Mouse (Mus musculus) thymus, adult 2 months (tissue): ENCODE measurements around the gene Gm29427. TPM values are rescaled to one million over a fixed set of nuclear protein-coding genes. Genes with fewer than 3 reads are reported as not detected.

Experiments used
- DNase-seq: peaks from one replicate; pipeline ENCODE4 v3.0.0; 2021
- H3K27ac ChIP-seq: fragments of 200-500 bp; 2 replicates; pipeline ENCODE4 v1.5.1; 2012; ENCODE audit warnings: low read length, control low read depth; ENCODE audit not compliant: control insufficient read depth, insufficient read depth
- H3K27me3 ChIP-seq: fragments of 200-500 bp; 2 replicates; pipeline ENCODE4 v1.6.1; 2012; ENCODE audit warnings: mild to moderate bottlenecking, low read length, moderate library complexity, mixed read lengths; ENCODE audit not compliant: control insufficient read depth, insufficient read depth
- H3K36me3 ChIP-seq: fragments of 200-500 bp; 2 replicates; pipeline ENCODE4 v1.6.1; 2012; ENCODE audit warnings: mild to moderate bottlenecking, low read length, moderate library complexity; ENCODE audit not compliant: control insufficient read depth, insufficient read depth
- H3K4me1 ChIP-seq: fragments of 200-500 bp; replicated peaks from 2 replicates; pipeline ENCODE4 v1.6.1; 2012; ENCODE audit warnings: low read length; ENCODE audit not compliant: control insufficient read depth, insufficient read depth
- H3K4me3 ChIP-seq: fragments of 200-500 bp; 2 replicates; pipeline ENCODE4 v1.5.1; 2012; ENCODE audit warnings: mild to moderate bottlenecking, low read length, control low read depth, moderate library complexity; ENCODE audit not compliant: control insufficient read depth, insufficient read depth
- CTCF ChIP-seq: fragments of 200-500 bp; IDR thresholded peaks from 2 replicates; pipeline ENCODE4 v1.5.1; 2012; ENCODE audit warnings: mild to moderate bottlenecking, control low read depth, low read length, moderate library complexity, borderline replicate concordance; ENCODE audit not compliant: control insufficient read depth, poor library complexity, insufficient read depth; ENCODE audit errors: extremely low read depth
- POLR2A ChIP-seq: fragments of 200-500 bp; IDR thresholded peaks from 2 replicates; pipeline ENCODE4 v1.6.1; 2012; ENCODE audit warnings: mild to moderate bottlenecking, low read length, control low read depth, moderate library complexity; ENCODE audit not compliant: control insufficient read depth, poor library complexity, insufficient read depth; ENCODE audit errors: extremely low read depth
- WGBS: fragments of 180-500 bp; shearing (Covaris S2); methylation state at CpG from one replicate; pipeline ENCODE4 v1.1.7; 2018; 5-methylcytosine and 5-hydroxymethylcytosine counted together
- polyA plus RNA-seq: library from polyadenylated mRNA; depleted of rRNA; stranded (reverse); fragments of >200 nt; gene quantifications from 2 replicates; pipeline ENCODE4 v1.2.3, GENCODE M21; 2012

Gene Gm29427
- polyA plus RNA-seq, 1 experiment: 0.09 TPM

DNA sequence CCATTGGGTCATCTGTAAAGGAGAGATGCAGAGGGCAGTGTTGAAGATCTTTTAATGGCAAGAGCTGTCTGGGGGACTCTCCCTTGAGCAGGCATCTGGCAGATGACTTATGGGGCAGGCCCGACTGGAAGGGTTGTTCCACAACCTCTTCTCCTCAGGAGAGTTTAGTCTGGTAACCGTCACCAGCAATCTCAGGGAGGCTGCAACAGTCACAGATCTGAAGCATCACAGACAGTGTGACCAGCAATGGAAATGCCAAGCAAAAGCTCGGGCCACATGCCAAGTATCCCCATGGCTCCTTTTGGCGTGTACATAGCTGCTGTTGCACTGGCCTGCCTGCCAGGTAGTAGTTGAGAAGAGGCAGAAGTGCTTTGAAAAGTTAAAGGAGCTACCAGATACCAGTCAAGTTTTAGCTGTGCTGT is 24.6 kb upstream of the Gm29427 start:
- 97% methylated on average over 4 of the region's 4 CpGs for WGBS
- no peak for DNase-seq

DNA sequence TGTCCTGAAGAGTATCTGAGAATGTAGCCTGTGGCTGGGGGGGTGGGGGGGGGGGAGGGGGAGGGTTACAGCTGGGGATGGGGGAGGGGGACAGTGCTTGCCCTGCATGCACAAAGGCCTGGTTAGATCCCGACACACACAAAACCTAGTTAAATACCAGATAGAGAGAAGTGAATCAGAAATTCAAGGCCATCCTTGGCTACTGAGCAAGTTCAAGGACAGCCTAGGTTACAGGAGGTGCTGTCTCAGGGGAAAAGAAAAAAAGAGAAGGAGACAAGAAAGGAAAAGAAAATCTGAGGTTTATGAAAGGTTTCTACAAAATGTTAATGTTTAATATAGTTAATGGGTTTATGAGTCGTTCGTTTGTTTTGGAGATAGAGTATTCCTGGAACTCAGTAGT is 24.0 kb upstream of the Gm29427 start:
- no peak overlapping the region for H3K4me3 ChIP-seq

More for the DNA sequence above, 24.6 kb upstream of the Gm29427 start:
- H3K4me3 ChIP-seq: no peak overlapping the region
- no peak overlapping the region for H3K27ac ChIP-seq
- no peaks in the 10 kb centered on the region for H3K36me3 ChIP-seq
- TF ChIP-seq CTCF: no peak
- no peak for TF ChIP-seq POLR2A
- H3K4me1 ChIP-seq: peaks cover 16% of the 10 kb centered on the region
- H3K27me3 ChIP-seq: no peaks in the 10 kb centered on the region

GRCm38 (mm10) chr1:130738551-130739106 is 23.0 kb upstream of the Gm29427 start:
- H3K27ac ChIP-seq: no peak overlapping the region
- H3K36me3 ChIP-seq: no peaks in the 10 kb centered on the region
- H3K4me3 ChIP-seq: no peak overlapping the region
- no peaks in the 10 kb centered on the region for H3K27me3 ChIP-seq
- TF ChIP-seq CTCF (no peak), POLR2A (no peak)
- DNase-seq: no peak
- peaks cover 15% of the 10 kb centered on the region for H3K4me1 ChIP-seq
- WGBS: 98% methylated on average over 3 of the region's 3 CpGs

More for the DNA sequence above, 24.0 kb upstream of the Gm29427 start:
- Histone ChIP-seq H3K36me3 (no peaks in the 10 kb centered on the region), H3K27ac (no peak overlapping the region), H3K27me3 (no peaks in the 10 kb centered on the region), H3K4me1 (peaks cover 16% of the 10 kb centered on the region)
- WGBS: 93% methylated on average over 3 of the region's 3 CpGs
- TF ChIP-seq POLR2A: no peak
- TF ChIP-seq CTCF: no peak
- DNase-seq: no peak

DNA sequence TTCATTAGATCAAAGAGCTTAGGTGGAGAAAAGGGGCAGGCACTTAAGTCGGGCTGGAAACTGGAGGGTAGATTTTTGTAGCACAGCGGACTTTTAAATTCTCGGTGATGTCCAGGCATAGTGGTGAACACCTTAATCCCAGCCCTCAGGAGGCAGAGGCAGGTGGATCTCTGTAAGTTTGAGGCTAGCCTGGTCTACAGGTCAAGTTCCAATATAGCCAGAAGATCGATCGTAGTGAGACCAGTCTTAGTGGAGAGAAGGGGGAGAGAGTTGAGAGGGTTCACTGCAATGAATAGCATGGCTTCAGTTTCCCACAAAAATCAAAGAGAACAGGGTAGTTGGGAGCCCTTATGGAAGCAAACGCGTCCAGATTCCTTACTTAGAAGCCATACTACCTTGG is 22.3 kb upstream of the Gm29427 start:
- 98% methylated on average over 7 of the region's 7 CpGs for WGBS
- Histone ChIP-seq H3K27me3 (no peaks in the 10 kb centered on the region), H3K27ac (no peak overlapping the region), H3K36me3 (no peaks in the 10 kb centered on the region), H3K4me1 (peaks cover 9% of the 10 kb centered on the region), H3K4me3 (no peak overlapping the region)
- TF ChIP-seq CTCF (no peak), POLR2A (no peak)
- DNase-seq: no peak

GRCm38 (mm10) chr1:130737411-130737881 is 21.8 kb upstream of the Gm29427 start:
- H3K27ac ChIP-seq: no peak overlapping the region
- 88% methylated on average over 11 of the region's 11 CpGs for WGBS
- no peak overlapping the region for H3K4me3 ChIP-seq
- no peaks in the 10 kb centered on the region for H3K27me3 ChIP-seq
- peaks cover 9% of the 10 kb centered on the region for H3K4me1 ChIP-seq
- no peaks in the 10 kb centered on the region for H3K36me3 ChIP-seq
- DNase-seq: no peak
- TF ChIP-seq POLR2A: no peak
- no peak for TF ChIP-seq CTCF

- 94% methylated on average over 8 of the region's 8 CpGs for WGBS
- no peaks in the 10 kb centered on the region for H3K27me3 ChIP-seq
- no peak overlapping the region for H3K27ac ChIP-seq
- H3K36me3 ChIP-seq: no peaks in the 10 kb centered on the region
- H3K4me3 ChIP-seq: no peak overlapping the region
- TF ChIP-seq POLR2A (no peak), CTCF (no peak)
- no peaks in the 10 kb centered on the region for H3K4me1 ChIP-seq
- DNase-seq: no peak
These were observed 19.3 kb upstream of the Gm29427 start for GRCm38 (mm10) chr1:130734852-130735251.

GRCm38 (mm10) chr1:130734452-130734851 is 18.9 kb upstream of the Gm29427 start:
- no peak overlapping the region for H3K27ac ChIP-seq
- TF ChIP-seq POLR2A: no peak
- no peak for TF ChIP-seq CTCF
- WGBS: 93% methylated on average over 5 of the region's 5 CpGs
- H3K4me3 ChIP-seq: no peak overlapping the region
- H3K4me1 ChIP-seq: no peaks in the 10 kb centered on the region
- H3K27me3 ChIP-seq: no peaks in the 10 kb centered on the region
- no peak for DNase-seq
- no peaks in the 10 kb centered on the region for H3K36me3 ChIP-seq
